Mouse (Mus musculus) heart, embryonic 13.5 days (tissue): ENCODE results near the gene Cul5. TPM values are rescaled to one million over a fixed set of nuclear protein-coding genes. Genes with fewer than 3 reads are reported as not detected.
A peak's percentile ranks its signal among the peaks of the same experiment; 100 is the strongest.

ENCODE experiments used
- ATAC-seq: fragments of 200-750 bp; cut with Nextera tagmentation; 2 replicates; pipeline ENCODE4 v1.8.0; 2017; ENCODE audit warnings: moderate TSS enrichment; ENCODE audit not compliant: insufficient number of reproducible peaks, low FRiP score, low TSS enrichment; ENCODE audit errors: extremely low read depth
- H3K27ac ChIP-seq: fragments of 300-500 bp; sonication (generic); replicated peaks from 2 replicates; pipeline ENCODE4 v1.5.1; 2015; ENCODE audit warnings: moderate library complexity, mild to moderate bottlenecking, inconsistent platforms
- H3K27me3 ChIP-seq: fragments of 300-500 bp; sonication (generic); replicated peaks from 2 replicates; pipeline ENCODE4 v1.6.1; 2015; ENCODE audit warnings: mild to moderate bottlenecking, inconsistent platforms
- H3K36me3 ChIP-seq: fragments of 300-500 bp; sonication (generic); 2 replicates; pipeline ENCODE4 v1.6.1; 2015; ENCODE audit warnings: mild to moderate bottlenecking, inconsistent platforms
- H3K4me1 ChIP-seq: fragments of 300-500 bp; sonication (generic); 2 replicates; pipeline ENCODE4 v1.6.1; 2015; ENCODE audit warnings: inconsistent platforms
- H3K4me2 ChIP-seq: fragments of 300-500 bp; sonication (generic); 2 replicates; pipeline ENCODE4 v1.6.1; 2015; ENCODE audit warnings: inconsistent platforms, mild to moderate bottlenecking, moderate library complexity
- H3K4me3 ChIP-seq: fragments of 300-500 bp; sonication (generic); 2 replicates; pipeline ENCODE4 v1.5.1; 2015; ENCODE audit warnings: moderate library complexity, mild to moderate bottlenecking, inconsistent platforms
- H3K9ac ChIP-seq: fragments of 300-500 bp; sonication (generic); 2 replicates; pipeline ENCODE4 v1.6.1; 2015; ENCODE audit warnings: inconsistent platforms, mild to moderate bottlenecking, moderate library complexity
- H3K9me3 ChIP-seq: fragments of 300-500 bp; sonication (generic); 2 replicates; pipeline ENCODE4 v1.6.1; 2016; ENCODE audit warnings: inconsistent platforms
- WGBS: fragments of 180-500 bp; shearing (Covaris S2); methylation state at CpG from one replicate; pipeline ENCODE4 v1.1.7; 2015; ENCODE audit warnings: mixed read lengths; 5-methylcytosine and 5-hydroxymethylcytosine counted together
- polyA plus RNA-seq: library from polyadenylated mRNA; unstranded; fragments of >200 nt; fragmentation: Nextera tagmentation; extraction: Ambion mirVana; gene quantifications from 2 replicates; pipeline ENCODE4 v1.2.1, GENCODE M21; 2015

Gene Cul5
- 21.4 and 26.2 TPM in 2 replicates for polyA plus RNA-seq

DNA sequence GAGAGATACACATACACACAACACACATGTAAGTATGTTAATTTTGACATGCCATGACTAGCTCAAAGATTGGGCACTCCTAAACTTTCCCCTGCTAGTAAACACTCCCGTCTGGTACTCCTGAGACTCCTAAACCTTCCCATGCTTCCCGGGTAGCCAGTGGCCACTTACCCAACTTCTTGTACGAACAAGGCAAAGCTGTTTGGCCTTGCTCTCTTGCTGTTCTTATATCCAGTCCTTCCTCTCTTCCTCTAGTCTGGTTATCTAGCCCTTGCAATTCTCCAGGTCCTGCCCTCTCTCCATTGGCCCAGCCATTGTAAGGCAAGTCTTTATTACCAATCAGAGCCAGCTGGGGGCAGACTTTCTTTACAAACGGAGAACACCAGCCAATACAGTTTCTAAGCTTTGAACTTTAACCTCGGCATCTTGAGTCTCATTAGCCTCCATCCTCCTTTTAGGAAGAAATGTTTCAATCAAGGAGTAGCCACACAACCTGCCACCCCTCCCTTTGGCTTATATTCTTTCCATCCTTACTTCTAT is at the start of gene Cul5:
Cul5 (minus strand) TSS at position 335 of the 540 bp plus-strand sequence.
- Histone ChIP-seq H3K9me3 (no peaks in the 10 kb centered on the region), H3K27me3 (no peaks in the 10 kb centered on the region), H3K4me3 (no peak within 1 kb of the TSS), H3K36me3 (no peaks in the 10 kb centered on the region), H3K4me2 (no peak within 1 kb of the TSS), H3K4me1 (peaks cover 21% of the 10 kb centered on the region), H3K27ac (no peak within 1 kb of the TSS), H3K9ac (no peak within 1 kb of the TSS)
- WGBS = 51% methylated on average over 5 of the region's 5 CpGs
- ATAC-seq = no peak

DNA sequence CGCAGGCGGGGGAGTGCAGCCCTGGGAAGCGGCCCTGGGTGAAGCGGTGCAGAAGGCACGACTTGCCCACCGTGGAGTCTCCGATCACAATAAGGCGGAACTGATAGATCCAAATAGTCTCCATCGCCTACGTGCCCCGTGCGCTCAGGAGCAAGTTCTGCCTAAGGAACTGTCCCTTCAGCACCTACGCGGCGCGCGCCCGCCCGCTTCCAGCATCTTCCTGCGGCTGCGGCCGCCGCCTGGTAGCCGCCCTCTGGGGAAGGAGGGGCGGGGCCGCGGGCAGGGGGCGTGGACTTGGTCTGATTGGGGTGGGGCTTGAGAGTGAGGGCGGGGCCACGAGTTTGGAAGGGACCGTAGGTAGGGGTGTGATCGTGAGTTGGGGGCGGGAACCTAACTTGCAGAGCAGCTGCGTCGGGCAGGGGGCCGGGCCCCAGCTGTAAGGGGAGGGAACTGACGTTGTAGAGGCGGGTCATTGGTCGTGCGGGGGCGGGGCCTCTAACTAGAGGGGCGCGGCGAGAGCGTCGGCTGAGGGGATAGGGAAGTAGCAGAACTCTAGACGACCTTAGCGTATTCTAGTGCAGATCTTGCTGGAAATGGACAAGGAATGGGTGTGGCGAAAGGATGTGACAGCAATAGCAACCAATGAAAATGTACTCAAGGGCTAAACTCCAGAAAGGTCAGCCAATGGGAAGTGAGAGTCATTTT is 36.3 kb upstream of the Cul5 start, which contains the start of gene Rab39:
Rab39 (minus strand) TSS at position 241 of the 705 bp plus-strand sequence.
- Histone ChIP-seq H3K9me3 (no peaks in the 10 kb centered on the region), H3K4me1 (peaks cover 9% of the 10 kb centered on the region), H3K27me3 (0 out of 2 replicates have a peak, but pooled peaks cover 19% of the 10 kb centered on the region), H3K36me3 (no peaks in the 10 kb centered on the region), H3K27ac (no peak within 1 kb of the TSS), H3K4me2 (peak within 1 kb of the TSS; percentile 82), H3K9ac (no peak within 1 kb of the TSS), H3K4me3 (peak within 1 kb of the TSS; percentile 53)
- ATAC-seq = peak; percentile 83
- WGBS = under 1% methylated on average over 49 of the region's 49 CpGs

DNA sequence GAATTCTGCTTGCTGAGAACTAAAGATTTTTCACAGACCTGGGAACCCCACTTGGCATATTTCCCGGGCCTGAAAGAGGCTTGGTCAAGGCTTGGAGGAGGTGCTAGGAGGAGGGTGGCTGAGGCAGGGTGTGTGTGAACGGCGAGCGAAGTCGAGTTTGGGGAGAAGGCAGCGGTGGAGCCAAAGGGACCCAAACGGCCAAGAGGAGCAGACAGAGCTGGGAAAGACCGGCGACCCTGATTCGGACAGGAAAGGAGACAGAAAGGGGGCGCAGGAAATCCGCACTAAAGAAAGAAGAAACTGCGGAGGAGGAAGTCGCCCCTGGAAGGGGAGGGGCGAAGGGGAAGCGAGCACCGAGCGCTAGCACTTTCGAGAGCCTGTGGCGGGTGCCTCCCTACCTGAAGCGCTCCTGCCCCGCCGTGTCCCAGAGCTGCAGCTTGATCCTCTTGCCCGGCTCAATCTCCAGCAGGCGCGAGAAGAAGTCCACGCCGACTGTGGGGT is 35.7 kb upstream of the Cul5 start:
- Histone ChIP-seq H3K4me2 (peak overlapping the region; percentile 82), H3K4me1 (peaks cover 9% of the 10 kb centered on the region), H3K9me3 (no peaks in the 10 kb centered on the region), H3K9ac (no peak overlapping the region), H3K27me3 (0 out of 2 replicates have a peak, but pooled peaks cover 19% of the 10 kb centered on the region), H3K4me3 (peak overlapping the region; percentile 53), H3K36me3 (no peaks in the 10 kb centered on the region), H3K27ac (no peak overlapping the region)
- no peak for ATAC-seq
- WGBS = under 1% methylated on average over 28 of the region's 28 CpGs

DNA sequence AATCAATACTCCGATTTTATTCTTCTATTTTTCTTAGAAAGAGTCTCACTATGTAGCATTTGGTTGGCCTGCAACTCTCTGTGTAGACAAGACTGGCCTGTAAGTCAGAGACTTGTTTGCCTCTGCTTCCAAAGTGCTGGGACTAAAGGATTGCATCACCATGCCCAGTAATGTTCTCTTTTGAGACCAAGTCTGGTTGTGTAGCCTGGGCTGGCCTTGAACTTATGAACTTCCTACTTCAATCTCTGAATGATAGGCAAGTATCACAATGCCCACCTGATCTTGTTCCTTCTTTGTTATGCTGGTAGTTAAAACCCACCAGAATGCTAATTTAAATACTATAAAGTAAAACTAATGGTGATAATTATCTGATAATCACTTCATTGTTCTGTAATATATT is 33.2 kb upstream of the Cul5 start:
- H3K27me3 ChIP-seq = 0 out of 2 replicates have a peak, but pooled peaks cover 19% of the 10 kb centered on the region
- H3K36me3 ChIP-seq = no peaks in the 10 kb centered on the region
- ATAC-seq = no peak
- H3K9ac ChIP-seq = no peak overlapping the region
- no peak overlapping the region for H3K27ac ChIP-seq
- peaks cover 9% of the 10 kb centered on the region for H3K4me1 ChIP-seq
- WGBS = 82% methylated on average over 1 of the region's 1 CpGs
- no peaks in the 10 kb centered on the region for H3K9me3 ChIP-seq
- H3K4me2 ChIP-seq = no peak overlapping the region
- no peak overlapping the region for H3K4me3 ChIP-seq

DNA sequence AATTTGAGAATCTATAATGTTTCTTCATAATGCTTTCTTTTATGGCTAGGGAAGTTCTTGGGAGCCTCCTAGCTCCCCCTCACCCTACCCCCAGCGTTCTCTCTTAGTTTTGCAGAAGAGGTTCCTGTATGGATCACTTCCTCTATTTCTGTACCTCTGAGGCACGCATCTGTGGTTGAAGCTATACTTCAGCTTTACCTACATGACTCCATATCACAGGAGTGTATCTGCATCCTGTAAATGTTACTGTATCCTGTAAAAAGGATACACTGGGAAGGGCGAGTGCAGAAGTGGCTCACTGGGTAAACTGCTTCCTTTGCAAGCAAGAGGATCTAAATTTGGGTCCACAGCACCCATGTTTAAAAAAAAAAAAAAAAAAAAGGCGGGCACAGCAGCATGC is 30.7 kb upstream of the Cul5 start:
- no peaks in the 10 kb centered on the region for H3K9me3 ChIP-seq
- no peak overlapping the region for H3K9ac ChIP-seq
- ATAC-seq = no peak
- H3K4me2 ChIP-seq = no peak overlapping the region
- H3K27ac ChIP-seq = no peak overlapping the region
- no peak overlapping the region for H3K4me3 ChIP-seq
- H3K4me1 ChIP-seq = peaks cover 5% of the 10 kb centered on the region
- WGBS = 62% methylated on average over 4 of the region's 4 CpGs
- 0 out of 2 replicates have a peak, but pooled peaks cover 7% of the 10 kb centered on the region for H3K27me3 ChIP-seq
- H3K36me3 ChIP-seq = no peaks in the 10 kb centered on the region

DNA sequence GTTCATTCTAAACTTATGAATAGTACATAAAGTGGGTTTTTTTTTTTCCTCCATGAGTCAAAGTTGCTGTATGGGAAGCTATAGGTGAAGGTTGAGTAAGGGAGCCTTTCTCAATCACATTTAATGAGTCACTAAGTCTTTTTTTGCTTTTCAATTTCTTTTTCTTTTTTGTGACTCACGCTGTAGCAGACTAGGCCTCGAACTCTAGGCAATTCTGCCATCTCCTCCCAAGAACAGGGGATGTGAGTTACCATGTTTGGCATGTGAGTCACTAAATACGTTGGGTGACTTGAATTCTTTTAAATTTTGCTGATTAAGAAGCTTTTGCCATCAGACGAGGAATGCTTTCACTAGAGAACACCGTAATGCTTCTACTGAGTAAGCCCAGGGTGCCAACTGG is 26.0 kb upstream of the Cul5 start:
- no peak overlapping the region for H3K9ac ChIP-seq
- H3K4me2 ChIP-seq = no peak overlapping the region
- H3K4me1 ChIP-seq = no peaks in the 10 kb centered on the region
- no peak overlapping the region for H3K27ac ChIP-seq
- 66% methylated on average over 5 of the region's 5 CpGs for WGBS
- H3K4me3 ChIP-seq = no peak overlapping the region
- no peaks in the 10 kb centered on the region for H3K9me3 ChIP-seq
- ATAC-seq = no peak
- H3K27me3 ChIP-seq = no peaks in the 10 kb centered on the region
- no peaks in the 10 kb centered on the region for H3K36me3 ChIP-seq

DNA sequence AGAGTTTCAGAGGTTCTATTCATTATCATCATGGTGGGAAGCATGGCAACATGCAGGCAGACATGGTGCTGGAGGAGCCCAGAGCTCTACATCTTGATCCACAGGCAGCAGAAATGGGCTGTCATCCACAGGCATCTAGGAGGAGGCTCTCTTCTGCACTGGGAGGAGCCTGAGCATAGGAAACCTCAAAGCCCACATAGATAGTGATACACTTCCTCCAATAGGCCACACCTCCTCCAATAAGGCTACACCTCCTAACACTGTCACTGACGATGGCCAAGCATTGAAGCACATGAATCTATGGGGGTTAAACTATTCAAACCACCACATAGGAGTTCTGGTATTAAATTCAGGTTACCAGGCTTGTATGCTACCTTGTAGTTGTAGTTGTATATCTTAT is 23.9 kb upstream of the Cul5 start:
- H3K9me3 ChIP-seq = no peaks in the 10 kb centered on the region
- ATAC-seq = no peak
- no peak overlapping the region for H3K9ac ChIP-seq
- no peak overlapping the region for H3K27ac ChIP-seq
- no peak overlapping the region for H3K4me3 ChIP-seq
- H3K27me3 ChIP-seq = no peaks in the 10 kb centered on the region
- no peak overlapping the region for H3K4me2 ChIP-seq
- WGBS = 55% methylated on average over 1 of the region's 1 CpGs
- no peaks in the 10 kb centered on the region for H3K4me1 ChIP-seq
- no peaks in the 10 kb centered on the region for H3K36me3 ChIP-seq

DNA sequence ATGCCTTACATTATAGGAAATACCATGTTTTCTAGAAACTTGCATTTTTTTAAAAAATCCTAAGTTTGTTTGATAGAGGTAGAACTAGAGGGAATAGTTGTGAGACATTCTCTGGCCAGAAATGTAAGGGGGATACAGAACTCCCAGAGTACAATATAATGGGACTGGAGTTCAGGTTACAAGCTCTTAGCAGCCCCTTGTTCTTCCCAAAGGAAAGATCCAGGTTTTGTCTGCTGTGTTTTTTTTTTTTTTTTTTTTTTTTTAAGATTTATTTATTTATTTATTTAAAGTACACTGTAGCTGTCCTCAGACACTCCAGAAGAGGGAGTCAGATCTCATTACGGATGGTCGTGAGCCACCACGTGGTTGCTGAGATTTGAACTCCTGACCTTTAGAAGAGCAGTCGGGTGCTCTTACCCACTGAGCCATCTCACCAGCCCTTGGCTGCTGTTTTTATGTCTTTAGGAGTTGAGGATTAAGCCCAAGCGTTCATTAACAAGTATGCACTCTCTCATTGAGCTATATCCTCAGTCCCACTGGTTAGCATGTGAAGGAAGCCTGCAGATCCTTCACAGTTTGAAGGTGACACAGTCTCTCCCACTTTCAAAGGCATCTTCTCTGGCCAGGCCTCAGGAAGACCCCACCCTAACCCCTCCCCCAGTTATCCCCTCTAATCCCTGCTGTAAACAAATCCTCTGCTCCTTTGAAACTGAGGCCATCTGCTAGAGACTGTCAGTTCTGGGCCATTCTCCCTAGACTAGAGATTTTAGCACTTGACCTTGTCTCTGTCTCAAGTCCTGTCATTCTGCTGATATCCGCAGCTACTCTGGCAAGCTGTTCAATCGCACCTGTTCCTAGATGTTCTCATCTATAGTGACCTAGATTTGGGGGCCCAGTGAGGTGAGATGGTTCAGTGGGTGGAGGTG is 22.2 kb upstream of the Cul5 start:
- Histone ChIP-seq H3K4me3 (no peak overlapping the region), H3K4me2 (no peak overlapping the region), H3K36me3 (no peaks in the 10 kb centered on the region), H3K4me1 (no peaks in the 10 kb centered on the region), H3K27ac (no peak overlapping the region), H3K27me3 (no peaks in the 10 kb centered on the region), H3K9me3 (no peaks in the 10 kb centered on the region), H3K9ac (no peak overlapping the region)
- ATAC-seq = no peak
- WGBS = 33% methylated on average over 7 of the region's 7 CpGs

DNA sequence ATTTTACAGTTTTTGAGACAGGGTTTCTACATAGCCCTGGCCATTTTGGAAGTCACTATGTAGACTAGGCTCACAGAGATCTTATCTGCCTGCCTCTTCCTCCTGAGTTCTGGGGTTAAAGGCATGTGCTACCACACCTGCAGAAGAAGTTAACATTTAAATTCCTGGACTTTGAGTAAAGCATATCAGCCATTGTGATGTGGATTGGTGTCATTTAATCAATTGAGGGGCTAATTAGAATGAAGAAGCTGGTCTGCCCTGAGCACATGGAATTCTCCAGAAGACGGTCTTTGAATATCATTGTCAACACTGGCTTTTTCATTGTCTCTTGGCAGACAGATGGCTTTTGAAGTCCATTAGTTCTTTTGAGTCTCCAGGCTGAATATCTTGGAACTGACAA is 11.0 kb upstream of the Cul5 start:
- Histone ChIP-seq H3K27me3 (no peaks in the 10 kb centered on the region), H3K4me1 (no peaks in the 10 kb centered on the region), H3K27ac (no peak overlapping the region), H3K4me2 (no peak overlapping the region), H3K9me3 (peaks cover 8% of the 10 kb centered on the region), H3K36me3 (no peaks in the 10 kb centered on the region), H3K4me3 (no peak overlapping the region), H3K9ac (no peak overlapping the region)
- ATAC-seq = no peak
- WGBS = 77% methylated on average over 1 of the region's 1 CpGs

DNA sequence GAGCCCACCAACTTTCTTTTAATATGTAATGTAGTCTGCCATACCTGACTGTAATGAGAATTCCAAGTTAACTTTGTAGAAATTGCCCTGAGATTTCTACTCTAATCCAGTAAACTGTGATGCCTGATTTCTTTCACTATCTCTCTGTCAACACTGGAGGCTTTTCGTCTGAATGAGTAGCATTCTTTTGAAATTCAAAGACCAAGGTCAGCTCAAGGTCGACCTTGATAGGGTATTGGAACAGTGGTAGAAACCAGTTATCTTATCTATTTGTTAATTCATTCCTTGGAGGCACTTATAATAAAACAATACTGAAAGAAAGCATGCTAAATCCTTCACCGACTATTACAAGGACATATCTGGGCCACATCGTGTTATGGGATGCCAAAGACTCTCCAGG is 7.1 kb upstream of the Cul5 start:
- 45% methylated on average over 4 of the region's 4 CpGs for WGBS
- no peaks in the 10 kb centered on the region for H3K36me3 ChIP-seq
- no peak for ATAC-seq
- H3K4me3 ChIP-seq = no peak overlapping the region
- H3K9me3 ChIP-seq = peaks cover 9% of the 10 kb centered on the region
- no peaks in the 10 kb centered on the region for H3K27me3 ChIP-seq
- H3K4me2 ChIP-seq = no peak overlapping the region
- H3K9ac ChIP-seq = no peak overlapping the region
- H3K27ac ChIP-seq = no peak overlapping the region
- H3K4me1 ChIP-seq = no peaks in the 10 kb centered on the region

DNA sequence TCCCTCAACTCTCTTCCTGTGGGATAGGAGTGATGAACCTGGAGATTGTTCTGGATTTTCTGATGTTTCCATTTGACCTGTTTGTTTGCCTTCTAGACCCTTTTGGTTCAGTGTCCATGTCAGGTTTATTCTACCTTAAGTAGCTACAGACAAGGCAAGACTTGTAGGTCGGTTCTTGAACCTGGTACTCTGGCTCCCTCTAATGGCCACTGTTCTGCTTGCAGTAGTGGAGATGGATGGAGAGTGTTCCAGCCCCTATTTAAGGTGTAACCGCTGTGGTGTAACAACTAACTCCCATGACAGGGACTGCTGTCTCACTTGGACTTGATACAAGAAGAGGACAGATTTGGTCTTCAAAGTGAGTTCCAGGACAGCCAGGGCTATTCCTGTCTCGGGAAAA is 3.8 kb upstream of the Cul5 start:
- ATAC-seq = 0 out of 2 replicates have a peak, but pooled peaks have one; percentile 42
- WGBS = 11% methylated on average over 3 of the region's 3 CpGs
- no peak overlapping the region for H3K4me3 ChIP-seq
- H3K27me3 ChIP-seq = no peaks in the 10 kb centered on the region
- no peak overlapping the region for H3K9ac ChIP-seq
- H3K36me3 ChIP-seq = no peaks in the 10 kb centered on the region
- H3K9me3 ChIP-seq = peaks cover 9% of the 10 kb centered on the region
- no peaks in the 10 kb centered on the region for H3K4me1 ChIP-seq
- H3K27ac ChIP-seq = no peak overlapping the region
- H3K4me2 ChIP-seq = no peak overlapping the region
